Mouse (Mus musculus) megakaryocyte, embryonic 14.5 days (primary cell): ENCODE measurements around the gene Zcwpw1. TPM values are rescaled to one million over a fixed set of nuclear protein-coding genes. Genes with fewer than 3 reads are reported as not detected.
"Not testable (repeated sequence)": the region's sequence is repeated elsewhere in the genome, so short reads cannot be mapped to it uniquely, and the experiment has no call there.

Experiments used
- H3K27me3 ChIP-seq: replicated peaks from 2 replicates; pipeline ENCODE3; 2012; ENCODE audit warnings: inconsistent platforms
- H3K36me3 ChIP-seq: replicated peaks from 2 replicates; pipeline ENCODE3; 2012; ENCODE audit warnings: low read length, inconsistent platforms, mixed read lengths
- H3K4me1 ChIP-seq: 2 replicates; pipeline ENCODE4 v1.6.1; 2012; ENCODE audit warnings: inconsistent platforms
- H3K4me3 ChIP-seq: replicated peaks from 2 replicates; pipeline ENCODE3; 2012; ENCODE audit warnings: moderate library complexity, mild to moderate bottlenecking, inconsistent platforms
- H3K9me3 ChIP-seq: 2 replicates; pipeline ENCODE4 v1.6.1; 2012; ENCODE audit warnings: inconsistent platforms
- FLI1 ChIP-seq: IDR thresholded peaks from 2 replicates; pipeline ENCODE4 v1.6.1; 2012; ENCODE audit warnings: low read length, inconsistent platforms, mixed read lengths
- GATA1 ChIP-seq: IDR thresholded peaks from 3 replicates; pipeline ENCODE4 v1.6.1; 2012; ENCODE audit warnings: mixed read lengths, low read length, inconsistent platforms, borderline replicate concordance
- polyA plus RNA-seq: library from polyadenylated mRNA; stranded (reverse); fragments of >175 nt; gene quantifications from 2 replicates; pipeline ENCODE4 v1.2.3, GENCODE M21; 2012; ENCODE audit warnings: low replicate concordance; ENCODE audit not compliant: insufficient read depth

Gene Zcwpw1
- polyA plus RNA-seq, 1 experiment: 0.70 TPM

DNA sequence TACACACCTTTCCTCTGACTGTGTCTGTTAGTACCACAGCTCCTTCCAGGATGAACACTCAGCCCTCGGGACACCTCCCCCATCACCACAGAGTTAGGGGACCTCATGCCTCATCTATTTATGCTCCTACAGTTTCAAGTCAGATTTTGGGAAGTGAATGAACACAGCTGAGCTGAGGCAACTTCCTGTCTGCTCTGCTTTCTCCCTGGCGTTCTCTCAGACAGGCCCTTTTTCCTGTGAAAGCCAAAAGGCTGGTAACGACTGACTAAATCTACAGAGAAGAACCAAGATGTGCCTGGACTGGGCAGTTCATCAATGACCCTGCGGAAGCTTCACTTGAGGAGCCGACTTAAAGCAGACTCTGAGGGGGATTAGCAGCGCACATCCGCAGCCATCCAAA, 42.6 kb downstream of the Zcwpw1 start:
- Histone ChIP-seq H3K4me1 (peaks cover 19% of the 10 kb centered on the region), H3K27me3 (peaks cover 2% of the 10 kb centered on the region), H3K36me3 (no peaks in the 10 kb centered on the region), H3K9me3 (no peaks in the 10 kb centered on the region), H3K4me3 (no peak overlapping the region)
- TF ChIP-seq FLI1 (no peak), GATA1 (no peak)

GRCm38 (mm10) chr5:137831106-137831505, 43.5 kb downstream of the Zcwpw1 start:
- H3K4me1 ChIP-seq: peaks cover 19% of the 10 kb centered on the region
- peaks cover 2% of the 10 kb centered on the region for H3K27me3 ChIP-seq
- no peak overlapping the region for H3K4me3 ChIP-seq
- no peak for TF ChIP-seq FLI1
- no peak for TF ChIP-seq GATA1
- no peaks in the 10 kb centered on the region for H3K36me3 ChIP-seq
- H3K9me3 ChIP-seq: no peaks in the 10 kb centered on the region

DNA sequence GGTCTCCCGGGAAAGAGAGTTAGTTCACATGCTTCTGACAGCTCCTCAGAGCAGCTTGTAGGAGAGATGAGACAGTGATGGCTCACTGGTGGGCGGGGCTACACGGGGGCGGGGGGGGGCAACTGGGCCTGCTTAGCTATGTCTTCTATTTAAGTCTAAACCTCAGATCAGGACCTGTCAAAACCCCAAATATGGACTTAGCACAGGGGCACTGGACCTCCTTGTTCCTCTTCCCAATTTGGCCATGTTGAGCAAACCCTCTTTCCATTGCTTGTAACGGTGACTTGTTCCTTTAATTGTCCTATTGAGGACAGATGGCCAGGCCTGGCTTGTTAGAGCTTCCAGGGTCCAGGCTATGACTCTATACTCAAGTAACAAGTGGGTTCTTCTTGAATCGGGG, 43.9 kb downstream of the Zcwpw1 start:
- no peaks in the 10 kb centered on the region for H3K9me3 ChIP-seq
- H3K27me3 ChIP-seq: peaks cover 2% of the 10 kb centered on the region
- no peak overlapping the region for H3K4me3 ChIP-seq
- no peaks in the 10 kb centered on the region for H3K36me3 ChIP-seq
- H3K4me1 ChIP-seq: peaks cover 19% of the 10 kb centered on the region
- TF ChIP-seq GATA1: no peak
- no peak for TF ChIP-seq FLI1

DNA sequence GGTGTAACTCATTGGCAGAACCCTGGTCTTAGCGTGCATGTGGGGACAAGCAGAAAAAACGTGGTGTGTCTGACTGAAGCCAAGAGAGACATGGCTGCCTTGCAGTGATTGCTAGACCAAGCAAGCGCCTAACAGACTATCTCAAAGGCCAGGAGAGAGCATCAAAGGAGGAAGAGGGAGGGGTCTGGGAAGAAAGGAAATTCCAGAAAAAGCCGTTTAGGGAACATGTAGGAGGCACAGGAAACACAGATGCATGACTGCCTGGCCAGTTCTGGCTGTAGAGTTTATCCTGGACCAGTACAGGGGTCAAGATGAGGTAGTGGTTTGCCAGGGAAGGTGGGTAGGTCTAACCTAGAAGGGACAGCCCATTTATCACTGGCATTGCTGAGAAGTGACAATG, 45.9 kb downstream of the Zcwpw1 start:
- H3K9me3 ChIP-seq: no peaks in the 10 kb centered on the region
- peaks cover 19% of the 10 kb centered on the region for H3K4me1 ChIP-seq
- no peaks in the 10 kb centered on the region for H3K36me3 ChIP-seq
- H3K27me3 ChIP-seq: peaks cover 2% of the 10 kb centered on the region
- H3K4me3 ChIP-seq: no peak overlapping the region
- TF ChIP-seq GATA1 (no peak), FLI1 (no peak)

- H3K4me3 ChIP-seq, H3K4me1 ChIP-seq, H3K36me3 ChIP-seq, H3K9me3 ChIP-seq, H3K27me3 ChIP-seq: not testable (repeated sequence)
These were observed 48.4 kb downstream of the Zcwpw1 start, which contains the start of gene Pilra for GRCm38 (mm10) chr5:137835966-137836520. Pilra (minus strand) TSS chr5:137836281.

DNA sequence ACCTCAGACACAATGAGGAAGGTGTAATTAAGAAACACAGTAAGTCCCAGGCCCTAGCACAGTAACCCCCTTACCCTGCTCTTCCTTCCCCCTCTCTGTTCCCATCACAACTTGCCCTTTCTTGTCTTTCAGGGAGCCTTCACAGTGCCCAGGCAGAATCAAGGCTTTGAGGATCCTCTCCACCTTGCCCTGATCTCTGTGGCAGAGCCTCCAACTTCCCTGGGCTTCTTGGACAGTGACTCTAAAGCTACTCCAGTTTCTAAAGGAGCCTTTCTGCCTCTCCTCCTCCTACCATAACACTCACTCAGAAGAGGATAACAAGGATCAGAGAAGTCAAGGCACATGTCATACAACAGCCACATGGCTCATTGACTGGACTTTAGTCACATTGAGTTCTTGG, 49.0 kb downstream of the Zcwpw1 start:
- Histone ChIP-seq H3K36me3 (no peaks in the 10 kb centered on the region), H3K4me1 (no peaks in the 10 kb centered on the region), H3K9me3 (no peaks in the 10 kb centered on the region), H3K27me3 (peaks cover 2% of the 10 kb centered on the region), H3K4me3 (no peak overlapping the region)
- TF ChIP-seq GATA1 (no peak), FLI1 (no peak)

GRCm38 (mm10) chr5:137837110-137837509, 49.5 kb downstream of the Zcwpw1 start:
- not testable (repeated sequence) for H3K4me1 ChIP-seq, H3K36me3 ChIP-seq, H3K27me3 ChIP-seq, H3K9me3 ChIP-seq, H3K4me3 ChIP-seq

DNA sequence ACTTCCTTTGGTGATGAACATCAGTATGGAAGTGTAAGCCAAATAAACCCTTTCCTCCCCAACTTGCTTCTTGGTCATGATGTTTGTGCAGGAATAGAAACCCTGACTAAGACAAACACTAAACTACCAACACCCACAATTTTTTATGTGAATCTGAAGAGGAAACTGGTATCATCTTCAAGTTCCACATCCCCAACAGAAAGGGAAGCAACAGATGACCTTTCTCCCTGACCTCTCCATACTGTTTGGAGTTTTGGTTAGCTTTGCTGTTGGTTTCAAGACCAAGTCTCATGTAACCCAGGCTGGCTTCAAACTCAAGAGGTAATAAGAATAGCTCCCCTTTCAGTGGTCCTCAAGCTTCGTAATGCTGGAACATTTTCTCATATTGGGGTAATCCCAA, 62.7 kb downstream of the Zcwpw1 start:
- not testable (repeated sequence) for H3K36me3 ChIP-seq, H3K27me3 ChIP-seq, H3K4me1 ChIP-seq, H3K4me3 ChIP-seq, H3K9me3 ChIP-seq

DNA sequence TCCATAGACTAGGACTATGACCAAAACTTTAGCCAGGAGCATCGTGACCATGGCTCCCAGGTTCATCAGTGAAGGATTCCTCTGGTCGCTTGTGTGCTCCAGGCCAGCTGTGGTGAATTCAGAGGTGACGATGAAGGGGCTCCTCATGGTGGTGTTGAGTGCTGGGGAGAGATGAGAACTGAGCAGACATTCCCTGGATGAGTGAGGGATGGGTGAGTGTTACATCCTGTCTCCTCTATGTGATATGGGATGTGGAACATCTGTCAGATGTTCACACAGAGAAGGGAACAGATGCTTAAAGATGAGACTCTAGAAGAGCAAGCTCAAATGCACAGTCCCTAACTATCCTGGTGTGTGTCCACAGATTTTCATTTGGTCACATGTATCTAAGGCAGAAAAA, 67.3 kb downstream of the Zcwpw1 start:
- H3K9me3 ChIP-seq, H3K4me1 ChIP-seq, H3K27me3 ChIP-seq, H3K4me3 ChIP-seq, H3K36me3 ChIP-seq: not testable (repeated sequence)

GRCm38 (mm10) chr5:137856870-137857269, 69.3 kb downstream of the Zcwpw1 start:
- H3K4me1 ChIP-seq, H3K36me3 ChIP-seq, H3K4me3 ChIP-seq, H3K27me3 ChIP-seq, H3K9me3 ChIP-seq: not testable (repeated sequence)

DNA sequence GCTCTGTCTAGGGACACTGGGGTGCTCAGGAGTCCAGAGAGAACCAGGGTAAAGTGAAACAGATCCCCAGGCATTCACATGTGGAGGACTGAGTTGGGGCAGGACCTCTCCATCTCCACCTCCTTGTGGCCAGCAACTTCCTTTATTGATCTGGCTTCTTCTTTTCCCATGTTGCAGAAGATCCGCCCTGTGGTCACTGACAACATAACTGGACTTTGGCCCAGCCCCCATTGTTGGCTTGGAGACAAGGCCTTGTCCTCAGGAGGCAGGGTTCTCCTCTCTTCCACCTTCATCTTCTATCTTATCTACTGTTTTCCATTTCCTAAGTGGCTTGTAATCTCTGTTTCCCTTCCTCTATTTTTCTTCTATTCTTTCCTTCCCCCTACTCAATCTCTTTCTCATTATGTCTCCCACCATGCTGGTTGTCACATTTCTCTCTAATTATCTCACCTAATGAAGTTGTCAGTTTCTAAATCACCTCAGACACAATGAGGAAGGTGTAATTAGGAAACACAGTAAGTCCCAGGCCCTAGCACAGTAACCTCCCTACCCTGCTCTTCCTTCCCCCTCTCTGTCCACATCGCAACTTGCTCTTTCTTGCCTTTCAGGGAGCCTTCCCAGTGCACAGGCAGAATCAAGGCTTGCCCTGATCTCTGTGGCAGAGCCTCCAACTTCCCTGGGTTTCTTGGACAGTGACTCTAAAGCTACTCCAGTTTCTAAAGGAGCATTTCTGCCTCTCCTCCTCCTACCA, 70.5 kb downstream of the Zcwpw1 start, which contains the start of gene Pilrb1:
Gene Pilrb1 (minus strand): TSS at position 147 of the 751 bp plus-strand sequence.
- H3K9me3 ChIP-seq, H3K36me3 ChIP-seq, H3K27me3 ChIP-seq, H3K4me1 ChIP-seq, H3K4me3 ChIP-seq: not testable (repeated sequence)

- H3K27me3 ChIP-seq, H3K4me1 ChIP-seq, H3K4me3 ChIP-seq, H3K36me3 ChIP-seq, H3K9me3 ChIP-seq: not testable (repeated sequence)
These were observed 76.4 kb downstream of the Zcwpw1 start for GRCm38 (mm10) chr5:137864008-137864407.

GRCm38 (mm10) chr5:137868600-137868999, 81.0 kb downstream of the Zcwpw1 start:
- not testable (repeated sequence) for H3K9me3 ChIP-seq, H3K4me3 ChIP-seq, H3K36me3 ChIP-seq, H3K27me3 ChIP-seq
- H3K4me1 ChIP-seq: peaks cover 18% of the 10 kb centered on the region

DNA sequence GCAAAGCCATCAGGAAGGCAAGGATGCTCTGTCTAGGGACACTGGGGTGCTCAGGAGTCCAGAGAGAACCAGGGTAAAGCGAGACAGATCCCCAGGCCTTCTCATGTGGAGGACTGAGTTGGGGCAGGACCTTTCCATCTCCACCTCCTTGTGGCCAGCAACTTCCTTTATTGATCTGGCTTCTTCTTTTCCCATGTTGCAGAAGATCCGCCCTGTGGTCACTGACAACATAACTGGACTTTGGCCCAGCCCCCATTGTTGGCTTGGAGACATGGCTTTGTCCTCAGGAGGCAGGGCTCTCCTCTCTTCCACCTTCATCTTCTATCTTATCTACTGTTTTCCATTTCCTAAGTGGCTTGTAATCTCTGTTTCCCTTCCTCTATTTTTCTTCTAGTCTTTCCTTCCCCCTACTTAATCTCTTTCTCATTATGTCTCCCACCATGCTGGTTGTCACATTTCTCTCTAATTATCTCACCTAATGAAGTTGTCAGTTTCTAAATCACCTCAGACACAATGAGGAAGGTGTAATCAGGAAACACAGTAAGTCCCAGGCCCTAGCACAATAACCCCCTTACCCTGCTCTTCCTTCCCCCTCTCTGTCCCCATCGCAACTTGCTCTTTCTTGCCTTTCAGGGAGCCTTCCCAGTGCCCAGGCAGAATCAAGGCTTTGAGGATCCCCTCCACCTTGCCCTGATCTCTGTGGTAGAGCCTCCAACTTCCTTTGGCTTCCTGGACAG, 84.2 kb downstream of the Zcwpw1 start, which contains the start of gene Pilrb2:
Gene Pilrb2 (minus strand): TSS at position 172 of the 737 bp plus-strand sequence.
- not testable (repeated sequence) for H3K9me3 ChIP-seq, H3K27me3 ChIP-seq, H3K4me3 ChIP-seq, H3K36me3 ChIP-seq
- H3K4me1 ChIP-seq: peaks cover 18% of the 10 kb centered on the region
